Mouse (Mus musculus): Measurements from ENCODE around the gene Zdbf2. TPM values are rescaled to one million over a fixed set of nuclear protein-coding genes. Genes with fewer than 3 reads are reported as not detected.

Gene Zdbf2
- 23.6 and 27.8 TPM in 2 replicates for polyA plus RNA-seq (2014; fragmentation: Nextera tagmentation; extraction: Ambion mirVana)

- H3K9me3 ChIP-seq (replicated peaks; ENCODE audit: control insufficient read depth, low read length) = no peaks in the 10 kb centered on the region
- H3K4me1 ChIP-seq (ENCODE audit: control insufficient read depth, insufficient read depth, low read length) = peaks cover 3% of the 10 kb centered on the region; the same call in 1 of the 2 replicates
- no peaks in the 10 kb centered on the region for H3K36me3 ChIP-seq (ENCODE audit: control insufficient read depth, insufficient read depth, low read length)
- ATAC-seq = peak; percentile 95
- under 1% methylated on average over 33 of the region's 49 CpGs for WGBS
- peak; percentile 80 for DNase-seq (ENCODE audit: low spot score)
- peak within 1 kb of the TSS; percentile 56 for H3K4me3 ChIP-seq (ENCODE audit: low read depth, low read length)
- H3K4me2 ChIP-seq (ENCODE audit: low read length) = peak within 1 kb of the TSS; percentile 51
- H3K27me3 ChIP-seq (replicated peaks; ENCODE audit: control insufficient read depth, insufficient read depth, low read length) = peaks cover 46% of the 10 kb centered on the region
- H3K9ac ChIP-seq (ENCODE audit: low read length) = peak within 1 kb of the TSS; percentile 79
- H3K27ac ChIP-seq (ENCODE audit: low read depth, low read length) = peak within 1 kb of the TSS; percentile 72
Observed at GRCm38 (mm10) chr1:63272741-63273338, at the start of gene Zdbf2. Zdbf2 (plus strand) TSS chr1:63273265.

GRCm38 (mm10) chr1:63225009-63225408 lies 48.1 kb upstream of the Zdbf2 start:
- no peak overlapping the region for H3K27ac ChIP-seq (ENCODE audit: low read depth, low read length)
- no peak for ATAC-seq
- no peak for DNase-seq (ENCODE audit: low spot score)
- no peaks in the 10 kb centered on the region for H3K9me3 ChIP-seq (replicated peaks; ENCODE audit: control insufficient read depth, low read length)
- H3K4me1 ChIP-seq (ENCODE audit: control insufficient read depth, insufficient read depth, low read length) = no peaks in the 10 kb centered on the region
- no peak overlapping the region for H3K4me2 ChIP-seq (ENCODE audit: low read length)
- no peak overlapping the region for H3K9ac ChIP-seq (ENCODE audit: low read length)
- 91% methylated on average over 4 of the region's 4 CpGs for WGBS
- no peak overlapping the region for H3K4me3 ChIP-seq (ENCODE audit: low read depth, low read length)
- no peaks in the 10 kb centered on the region for H3K36me3 ChIP-seq (ENCODE audit: control insufficient read depth, insufficient read depth, low read length)
- H3K27me3 ChIP-seq (replicated peaks; ENCODE audit: control insufficient read depth, insufficient read depth, low read length) = no peaks in the 10 kb centered on the region

GRCm38 (mm10) chr1:63225890-63226289 lies 47.2 kb upstream of the Zdbf2 start:
- ATAC-seq (no peak), DNase-seq (ENCODE audit: low spot score) (no peak)
- H3K4me2 ChIP-seq (ENCODE audit: low read length) = no peak overlapping the region
- H3K4me1 ChIP-seq (ENCODE audit: control insufficient read depth, insufficient read depth, low read length) = no peaks in the 10 kb centered on the region
- H3K36me3 ChIP-seq (ENCODE audit: control insufficient read depth, insufficient read depth, low read length) = no peaks in the 10 kb centered on the region
- no peaks in the 10 kb centered on the region for H3K9me3 ChIP-seq (replicated peaks; ENCODE audit: control insufficient read depth, low read length)
- no peaks in the 10 kb centered on the region for H3K27me3 ChIP-seq (replicated peaks; ENCODE audit: control insufficient read depth, insufficient read depth, low read length)
- no peak overlapping the region for H3K27ac ChIP-seq (ENCODE audit: low read depth, low read length)
- no peak overlapping the region for H3K4me3 ChIP-seq (ENCODE audit: low read depth, low read length)
- no peak overlapping the region for H3K9ac ChIP-seq (ENCODE audit: low read length)
- WGBS = 12% methylated on average over 7 of the region's 7 CpGs

- WGBS = 80% methylated on average over 5 of the region's 5 CpGs
- H3K9ac ChIP-seq (ENCODE audit: low read length) = no peak overlapping the region
- no peak for ATAC-seq
- H3K4me3 ChIP-seq (ENCODE audit: low read depth, low read length) = no peak overlapping the region
- H3K27ac ChIP-seq (ENCODE audit: low read depth, low read length) = no peak overlapping the region
- no peaks in the 10 kb centered on the region for H3K4me1 ChIP-seq (ENCODE audit: control insufficient read depth, insufficient read depth, low read length)
- H3K4me2 ChIP-seq (ENCODE audit: low read length) = no peak overlapping the region
- DNase-seq (ENCODE audit: low spot score) = no peak
- H3K27me3 ChIP-seq (replicated peaks; ENCODE audit: control insufficient read depth, insufficient read depth, low read length) = no peaks in the 10 kb centered on the region
- no peaks in the 10 kb centered on the region for H3K9me3 ChIP-seq (replicated peaks; ENCODE audit: control insufficient read depth, low read length)
- H3K36me3 ChIP-seq (ENCODE audit: control insufficient read depth, insufficient read depth, low read length) = no peaks in the 10 kb centered on the region
Observed at GRCm38 (mm10) chr1:63227241-63227640, 45.8 kb upstream of the Zdbf2 start.

GRCm38 (mm10) chr1:63237371-63237770 lies 35.7 kb upstream of the Zdbf2 start:
- ATAC-seq = no peak

GRCm38 (mm10) chr1:63239305-63239704 lies 33.8 kb upstream of the Zdbf2 start:
- ATAC-seq = no peak
- 60% methylated on average over 4 of the region's 4 CpGs for WGBS

More at GRCm38 (mm10) chr1:63237371-63237770, 35.7 kb upstream of the Zdbf2 start:
- Histone ChIP-seq H3K36me3 (ENCODE audit: control insufficient read depth, insufficient read depth, low read length) (no peaks in the 10 kb centered on the region), H3K9ac (ENCODE audit: low read length) (no peak overlapping the region), H3K4me1 (ENCODE audit: control insufficient read depth, insufficient read depth, low read length) (0 out of 2 replicates have a peak, but pooled peaks cover 2% of the 10 kb centered on the region), H3K27ac (ENCODE audit: low read depth, low read length) (no peak overlapping the region), H3K4me3 (ENCODE audit: low read depth, low read length) (no peak overlapping the region), H3K27me3 (replicated peaks; ENCODE audit: control insufficient read depth, insufficient read depth, low read length) (no peaks in the 10 kb centered on the region), H3K9me3 (replicated peaks; ENCODE audit: control insufficient read depth, low read length) (no peaks in the 10 kb centered on the region), H3K4me2 (ENCODE audit: low read length) (no peak overlapping the region)
- 9% methylated on average over 5 of the region's 5 CpGs for WGBS
- no peak for DNase-seq (ENCODE audit: low spot score)

GRCm38 (mm10) chr1:63239751-63240150 lies 33.3 kb upstream of the Zdbf2 start:
- no peaks in the 10 kb centered on the region for H3K9me3 ChIP-seq (replicated peaks; ENCODE audit: control insufficient read depth, low read length)
- ATAC-seq = no peak
- DNase-seq (ENCODE audit: low spot score) = no peak
- H3K4me1 ChIP-seq (ENCODE audit: control insufficient read depth, insufficient read depth, low read length) = 0 out of 2 replicates have a peak, but pooled peaks cover 2% of the 10 kb centered on the region
- WGBS = 86% methylated on average over 8 of the region's 8 CpGs
- no peak overlapping the region for H3K27ac ChIP-seq (ENCODE audit: low read depth, low read length)
- H3K4me3 ChIP-seq (ENCODE audit: low read depth, low read length) = no peak overlapping the region
- H3K4me2 ChIP-seq (ENCODE audit: low read length) = no peak overlapping the region
- no peaks in the 10 kb centered on the region for H3K27me3 ChIP-seq (replicated peaks; ENCODE audit: control insufficient read depth, insufficient read depth, low read length)
- no peaks in the 10 kb centered on the region for H3K36me3 ChIP-seq (ENCODE audit: control insufficient read depth, insufficient read depth, low read length)
- H3K9ac ChIP-seq (ENCODE audit: low read length) = no peak overlapping the region

More at GRCm38 (mm10) chr1:63239305-63239704, 33.8 kb upstream of the Zdbf2 start:
- H3K27ac ChIP-seq (ENCODE audit: low read depth, low read length) = no peak overlapping the region
- H3K27me3 ChIP-seq (replicated peaks; ENCODE audit: control insufficient read depth, insufficient read depth, low read length) = no peaks in the 10 kb centered on the region
- H3K36me3 ChIP-seq (ENCODE audit: control insufficient read depth, insufficient read depth, low read length) = no peaks in the 10 kb centered on the region
- H3K4me2 ChIP-seq (ENCODE audit: low read length) = no peak overlapping the region
- H3K4me3 ChIP-seq (ENCODE audit: low read depth, low read length) = no peak overlapping the region
- H3K4me1 ChIP-seq (ENCODE audit: control insufficient read depth, insufficient read depth, low read length) = 0 out of 2 replicates have a peak, but pooled peaks cover 2% of the 10 kb centered on the region
- H3K9me3 ChIP-seq (replicated peaks; ENCODE audit: control insufficient read depth, low read length) = no peaks in the 10 kb centered on the region
- no peak overlapping the region for H3K9ac ChIP-seq (ENCODE audit: low read length)
- no peak for DNase-seq (ENCODE audit: low spot score)

GRCm38 (mm10) chr1:63243854-63244253 lies 29.2 kb upstream of the Zdbf2 start:
- Histone ChIP-seq H3K4me3 (ENCODE audit: low read depth, low read length) (no peak overlapping the region), H3K4me1 (ENCODE audit: control insufficient read depth, insufficient read depth, low read length) (no peaks in the 10 kb centered on the region), H3K9me3 (replicated peaks; ENCODE audit: control insufficient read depth, low read length) (no peaks in the 10 kb centered on the region), H3K27ac (ENCODE audit: low read depth, low read length) (no peak overlapping the region), H3K27me3 (replicated peaks; ENCODE audit: control insufficient read depth, insufficient read depth, low read length) (no peaks in the 10 kb centered on the region), H3K4me2 (ENCODE audit: low read length) (no peak overlapping the region), H3K36me3 (ENCODE audit: control insufficient read depth, insufficient read depth, low read length) (no peaks in the 10 kb centered on the region), H3K9ac (ENCODE audit: low read length) (no peak overlapping the region)
- DNase-seq (ENCODE audit: low spot score) (no peak), ATAC-seq (no peak)
- 36% methylated on average over 4 of the region's 4 CpGs for WGBS

GRCm38 (mm10) chr1:63246862-63247521 lies 26.1 kb upstream of the Zdbf2 start:
- DNase-seq (ENCODE audit: low spot score) = peak; percentile 71
- H3K36me3 ChIP-seq (ENCODE audit: control insufficient read depth, insufficient read depth, low read length) = no peaks in the 10 kb centered on the region
- peak; percentile 80 for ATAC-seq
- no peak overlapping the region; the same call in 1 of the 2 replicates for H3K9ac ChIP-seq (ENCODE audit: low read length)
- H3K4me1 ChIP-seq (ENCODE audit: control insufficient read depth, insufficient read depth, low read length) = no peaks in the 10 kb centered on the region
- 2% methylated on average over 16 of the region's 16 CpGs for WGBS
- H3K4me3 ChIP-seq (ENCODE audit: low read depth, low read length) = no peak overlapping the region
- peak overlapping the region; percentile 62 for H3K4me2 ChIP-seq (ENCODE audit: low read length)
- no peaks in the 10 kb centered on the region for H3K9me3 ChIP-seq (replicated peaks; ENCODE audit: control insufficient read depth, low read length)
- peak overlapping the region; percentile 44; the same call in 1 of the 2 replicates for H3K27ac ChIP-seq (ENCODE audit: low read depth, low read length)
- H3K27me3 ChIP-seq (replicated peaks; ENCODE audit: control insufficient read depth, insufficient read depth, low read length) = peaks cover 16% of the 10 kb centered on the region

Measured in forebrain, embryonic 14.5 days (tissue).